8 mouse cellular contexts compared by ENCODE assay signal in genomic region chrX:136068020-136068419, GRCm38 (mm10). TPM values are rescaled to one million over a fixed set of nuclear protein-coding genes. Genes with fewer than 3 reads are reported as not detected.
DNase-seq lines count a peak whose midpoint lies in the region; ATAC-seq and TF ChIP-seq lines count a peak whose summit lies in the region.
"Not testable (repeated sequence)": the region's sequence is repeated elsewhere in the genome, so short reads cannot be mapped to it uniquely, and the experiment has no call there.

Gene Bex2, minus strand, starts transcription at chrX:136068236.

- 40% methylated on average over 1 of the region's 32 CpGs for WGBS in embryonic facial prominence, embryonic 12.5 days
- WGBS in heart, embryonic 10.5 days = no CpG with 5 or more reads among the region's 32 CpGs

- H3ac ChIP-seq in C2C12 (ENCODE audit: control insufficient read depth, insufficient read length, low read depth) = not testable (repeated sequence)

- H3K79me3 ChIP-seq in C2C12 (ENCODE audit: low read depth) = not testable (repeated sequence)

- not testable (repeated sequence) for DNase-seq in adrenal gland, postnatal 4 days (ENCODE audit: low spot score in 2 of 2); heart, embryonic 10.5 days (ENCODE audit: low spot score)
- DNase-seq in kidney, adult 9 months = peak; percentile 0
- peak; percentile 3 to 59 for DNase-seq in left cerebral cortex, postnatal 25 days (ENCODE audit: low spot score in 2 of 2)
- DNase-seq in right cerebral cortex, postnatal 10 days (ENCODE audit: low spot score in 2 of 2) = peak; percentile 27 to 70

- H3K9me3 ChIP-seq in embryonic facial prominence, embryonic 12.5 days; heart, embryonic 10.5 days: not testable (repeated sequence)

- not testable (repeated sequence) for H3K27me3 ChIP-seq in C2C12 (ENCODE audit: control insufficient read depth, insufficient read depth, insufficient read length); embryonic facial prominence, embryonic 12.5 days; heart, embryonic 10.5 days (ENCODE audit: insufficient read depth, poor library complexity, severe bottlenecking)

- ATAC-seq in embryonic facial prominence, embryonic 12.5 days (ENCODE audit: insufficient number of reproducible peaks, insufficient read depth, low FRiP score, low TSS enrichment) = peak; percentile 94
- ATAC-seq in megakaryocyte progenitor cell, adult 5-6 weeks (replicated peaks; ENCODE audit: poor library complexity) = peak; percentile 98

- H3K4me1 ChIP-seq in embryonic facial prominence, embryonic 12.5 days; heart, embryonic 10.5 days: not testable (repeated sequence)

- not testable (repeated sequence) for TF ChIP-seq CTCF in C2C12 (IDR thresholded peaks at IDR 0.05; ENCODE audit: control insufficient read depth, insufficient read depth, insufficient read length)

- H3K4me2 ChIP-seq in embryonic facial prominence, embryonic 12.5 days (replicated peaks) = peak within 1 kb of the TSS; percentile 41

- not testable (repeated sequence) for H3K36me3 ChIP-seq in C2C12 (ENCODE audit: control insufficient read depth, insufficient read depth); embryonic facial prominence, embryonic 12.5 days; heart, embryonic 10.5 days

- H3K79me2 ChIP-seq in C2C12 (ENCODE audit: control insufficient read depth, insufficient read depth) = not testable (repeated sequence)

- peak within 1 kb of the TSS; percentile 14 for H3K4me3 ChIP-seq in C2C12 (ENCODE audit: insufficient read depth, poor library complexity, severe bottlenecking)
- peak within 1 kb of the TSS; percentile 39 for H3K4me3 ChIP-seq in embryonic facial prominence, embryonic 12.5 days
- peak within 1 kb of the TSS; percentile 52 for H3K4me3 ChIP-seq in heart, embryonic 10.5 days

- H3K9ac ChIP-seq in embryonic facial prominence, embryonic 12.5 days = peak within 1 kb of the TSS; percentile 27; the same call in 1 of the 2 replicates

- not testable (repeated sequence) for H3K27ac ChIP-seq in embryonic facial prominence, embryonic 12.5 days; heart, embryonic 10.5 days

- intact Hi-C loops in left cerebral cortex, postnatal 25 days (cut with DNase I) = not testable (repeated sequence)

RNA-seq across cellular contexts. Expression of gene Bex2, which starts in this region (rescaled TPM):
- polyA plus RNA-seq in C2C12 (2012; fragmentation: generic; extraction: Trizol) = 15.1 TPM
- 10 to 100 TPM; 71.6 to 73.9 TPM for total RNA-seq in adrenal gland, postnatal 4 days (2021)
- polyA plus RNA-seq in embryonic facial prominence, embryonic 12.5 days (2016; fragmentation: Nextera tagmentation; extraction: Ambion mirVana) = 192 and 203 TPM in 2 replicates
- polyA plus RNA-seq in heart, embryonic 10.5 days (2016; fragmentation: Nextera tagmentation; extraction: Ambion mirVana) = 83.6 and 197 TPM in 2 replicates
- total RNA-seq in left cerebral cortex, postnatal 25 days (2021) = 100 to 1,000 TPM; 384 to 394 TPM
- total RNA-seq in megakaryocyte progenitor cell, adult 5-6 weeks (2015) = not detected in 2 replicates
- 0.37 and 0.62 TPM in 2 replicates for total RNA-seq in megakaryocyte progenitor cell, adult 5-6 weeks (2017)

Comparison
In these comparisons a context has a peak if more than half of its experiments do, and no peak if none do; other contexts are left out.
1. RNA of gene Bex2 (total RNA-seq): 384 to 394 TPM in left cerebral cortex, postnatal 25 days and 71.6 to 73.9 TPM in adrenal gland, postnatal 4 days; 0.37 to 0.62 TPM in megakaryocyte progenitor cell, adult 5-6 weeks; every median in the first group is over 10 times any median in the second.
2. RNA of gene Bex2 (total RNA-seq): 384 to 394 TPM in left cerebral cortex, postnatal 25 days; 71.6 to 73.9 TPM in adrenal gland, postnatal 4 days; every median in the first group is over 4 times any median in the second.
3. Peak in ATAC-seq in megakaryocyte progenitor cell, adult 5-6 weeks; RNA of the gene not detected or under 1 TPM.
4. Peak in every context shown above with its lines, with median percentiles within 50 percentile points of each other: H3K4me3 ChIP-seq.